Mouse (Mus musculus) MEL (cell line): ENCODE measurements at regions not wholly inside any gene's neighbourhood (a gene's known extent, or its start where the extent isn't known, plus 50 kb on each side); places are given as distances from the start of the nearest gene placed in this dataset.

Experiments
- DNase-seq: peaks from one replicate; pipeline ENCODE4 v3.0.0; 2011; ENCODE audit warnings: low read depth, low spot score
- H3K27ac ChIP-seq: 2 replicates; pipeline ENCODE4 v1.5.1; 2012; ENCODE audit warnings: low read depth, mild to moderate bottlenecking, control low read depth, low read length, moderate library complexity; ENCODE audit not compliant: control insufficient read depth
- H3K27me3 ChIP-seq, 2 experiments: fragments of 150-350 bp in 1 of 2; sonication (generic) in 1 of 2; 2 replicates each; pipeline ENCODE4 v1.6.1; 2012; ENCODE audit warnings: low read length in 2 of 2, mild to moderate bottlenecking in 2 of 2, improper control_type of control experiment in 1 of 2, moderate library complexity in 1 of 2; ENCODE audit not compliant: insufficient read depth in 2 of 2, control insufficient read depth in 1 of 2
- H3K36me3 ChIP-seq, 2 experiments: 2 replicates each; pipeline ENCODE4 v1.6.1; 2012 to 2014; ENCODE audit warnings: low read length in 2 of 2, improper control_type of control experiment in 1 of 2, inconsistent platforms in 1 of 2, mild to moderate bottlenecking in 1 of 2; ENCODE audit not compliant: insufficient read depth in 2 of 2, control insufficient read depth in 1 of 2
- H3K4me1 ChIP-seq, 2 experiments: fragments of 150-350 bp in 1 of 2; sonication (generic) in 1 of 2; 2 replicates each; pipeline ENCODE4 v1.6.1; 2012; ENCODE audit warnings: low read length in 2 of 2, improper control_type of control experiment in 1 of 2, mild to moderate bottlenecking in 1 of 2; ENCODE audit not compliant: insufficient read depth in 2 of 2, control insufficient read depth in 1 of 2
- H3K4me3 ChIP-seq, 2 experiments: fragments of 150-350 bp in 1 of 2; sonication (generic) in 1 of 2; 2 replicates each; pipeline ENCODE4 v1.5.1; 2012; ENCODE audit warnings: low read depth in 2 of 2, low read length in 2 of 2, mild to moderate bottlenecking in 2 of 2, moderate library complexity in 2 of 2, control low read depth in 1 of 2, improper control_type of control experiment in 1 of 2; ENCODE audit not compliant: control insufficient read depth in 1 of 2, insufficient read depth in 1 of 2
- H3K79me2 ChIP-seq: 2 replicates; pipeline ENCODE4 v1.6.1; 2012; ENCODE audit warnings: mild to moderate bottlenecking, low read length, moderate library complexity; ENCODE audit not compliant: control insufficient read depth, poor library complexity, insufficient read depth
- H3K9ac ChIP-seq: 2 replicates; pipeline ENCODE4 v1.6.1; 2012; ENCODE audit warnings: low read depth, mild to moderate bottlenecking, control low read depth, low read length, moderate library complexity; ENCODE audit not compliant: control insufficient read depth, poor library complexity, severe bottlenecking
- H3K9me3 ChIP-seq: fragments of 150-350 bp; sonication (generic); replicated peaks from 2 replicates; pipeline ENCODE4 v1.6.1; 2012; ENCODE audit warnings: mild to moderate bottlenecking, low read length, improper control_type of control experiment, moderate library complexity; ENCODE audit not compliant: insufficient read depth
- BHLHE40 ChIP-seq: IDR thresholded peaks from 2 replicates; pipeline ENCODE4 v1.6.1; 2012; ENCODE audit warnings: low read depth, mild to moderate bottlenecking, inconsistent platforms, low read length, improper control_type of control experiment, borderline replicate concordance
- CHD1 ChIP-seq: IDR thresholded peaks from 2 replicates; pipeline ENCODE4 v1.6.1; 2012; ENCODE audit warnings: low read depth, mild to moderate bottlenecking, inconsistent platforms, low read length, improper control_type of control experiment
- CHD2 ChIP-seq: IDR thresholded peaks from 2 replicates; pipeline ENCODE4 v1.6.1; 2011; ENCODE audit warnings: low read length, improper control_type of control experiment
- CTCF ChIP-seq, 3 experiments: IDR thresholded peaks in 2 of 3; conservative IDR thresholded peaks in 1 of 3; 2 replicates each; pipeline ENCODE4 v1.5.1; 2011 to 2012; ENCODE audit warnings: low read length in 3 of 3, low read depth in 2 of 3, mild to moderate bottlenecking in 2 of 3, improper control_type of control experiment in 1 of 3, inconsistent platforms in 1 of 3, mixed read lengths in 1 of 3, moderate library complexity in 1 of 3; ENCODE audit not compliant: control insufficient read depth in 1 of 3, insufficient read depth in 1 of 3, poor library complexity in 1 of 3, severe bottlenecking in 1 of 3
- E2F4 ChIP-seq: IDR thresholded peaks from 2 replicates; pipeline ENCODE4 v1.6.1; 2011; ENCODE audit warnings: low read depth, low read length, improper control_type of control experiment, borderline replicate concordance
- EP300 ChIP-seq, 2 experiments: IDR thresholded peaks; 2 replicates each; pipeline ENCODE4 v1.6.1; 2011; ENCODE audit warnings: improper control_type of control experiment in 2 of 2, low read length in 2 of 2, low read depth in 1 of 2, mild to moderate bottlenecking in 1 of 2
- ETS1 ChIP-seq: IDR thresholded peaks from 2 replicates; pipeline ENCODE4 v1.6.1; 2012; ENCODE audit warnings: low read depth, mild to moderate bottlenecking, inconsistent platforms, low read length, improper control_type of control experiment, moderate library complexity
- GATA1 ChIP-seq: IDR thresholded peaks from 2 replicates; pipeline ENCODE4 v1.6.1; 2011; ENCODE audit warnings: low read depth, low read length, improper control_type of control experiment
- HCFC1 ChIP-seq: IDR thresholded peaks from 2 replicates; pipeline ENCODE4 v1.6.1; 2012; ENCODE audit warnings: low read depth, mild to moderate bottlenecking, inconsistent platforms, low read length, improper control_type of control experiment, moderate library complexity
- JUND ChIP-seq: IDR thresholded peaks from 2 replicates; pipeline ENCODE4 v1.6.1; 2011; ENCODE audit warnings: low read depth, mild to moderate bottlenecking, improper control_type of control experiment, low read length
- MAX ChIP-seq: IDR thresholded peaks from 2 replicates; pipeline ENCODE4 v1.6.1; 2011; ENCODE audit warnings: low read length, improper control_type of control experiment
- MEF2A ChIP-seq: IDR thresholded peaks from 2 replicates; pipeline ENCODE4 v1.6.1; 2014; ENCODE audit warnings: low read depth, mild to moderate bottlenecking, inconsistent platforms, low read length, improper control_type of control experiment; ENCODE audit not compliant: poor library complexity, insufficient replicate concordance, severe bottlenecking; ENCODE audit errors: extremely low read depth
- MXI1 ChIP-seq: IDR thresholded peaks from 2 replicates; pipeline ENCODE4 v1.6.1; 2011; ENCODE audit warnings: mild to moderate bottlenecking, low read depth, low read length, improper control_type of control experiment
- MYB ChIP-seq: IDR thresholded peaks from 2 replicates; pipeline ENCODE4 v1.6.1; 2011; ENCODE audit warnings: mild to moderate bottlenecking, low read depth, low read length, improper control_type of control experiment
- NELFE ChIP-seq: IDR thresholded peaks from 2 replicates; pipeline ENCODE4 v1.6.1; 2011; ENCODE audit warnings: low read depth, low read length, improper control_type of control experiment
- POLR2A ChIP-seq, 2 experiments: IDR thresholded peaks; 2 replicates each; pipeline ENCODE4 v1.6.1; 2011 to 2012; ENCODE audit warnings: low read length in 2 of 2, mild to moderate bottlenecking in 2 of 2, control low read depth in 1 of 2, improper control_type of control experiment in 1 of 2, low read depth in 1 of 2, moderate library complexity in 1 of 2; ENCODE audit not compliant: control insufficient read depth in 1 of 2, insufficient read depth in 1 of 2, poor library complexity in 1 of 2
- POLR2AphosphoS2 ChIP-seq: IDR thresholded peaks from 2 replicates; pipeline ENCODE4 v1.6.1; 2011; ENCODE audit warnings: low read length, improper control_type of control experiment
- POLR2AphosphoS5 ChIP-seq: IDR thresholded peaks from 2 replicates; pipeline ENCODE4 v1.6.1; 2012; ENCODE audit warnings: low read depth, borderline replicate concordance, mild to moderate bottlenecking, inconsistent platforms, low read length, moderate library complexity, mixed read lengths
- RAD21 ChIP-seq: IDR thresholded peaks from 2 replicates; pipeline ENCODE4 v1.6.1; 2011; ENCODE audit warnings: mild to moderate bottlenecking, low read depth, low read length, improper control_type of control experiment
- RCOR1 ChIP-seq: IDR thresholded peaks from 2 replicates; pipeline ENCODE4 v1.6.1; 2012; ENCODE audit warnings: low read depth, mild to moderate bottlenecking, inconsistent platforms, low read length, improper control_type of control experiment
- TAL1 ChIP-seq: IDR thresholded peaks from 2 replicates; pipeline ENCODE4 v1.6.1; 2012; ENCODE audit warnings: mild to moderate bottlenecking, inconsistent platforms, low read length, moderate library complexity, mixed read lengths
- TBP ChIP-seq: IDR thresholded peaks from 2 replicates; pipeline ENCODE4 v1.8.0; 2011; ENCODE audit warnings: low read depth, low read length, improper control_type of control experiment
- USF2 ChIP-seq, 2 experiments: IDR thresholded peaks; 2 replicates each; pipeline ENCODE4 v1.6.1; 2011 to 2012; ENCODE audit warnings: improper control_type of control experiment in 2 of 2, low read length in 2 of 2, borderline replicate concordance in 1 of 2, inconsistent platforms in 1 of 2, low read depth in 1 of 2, mild to moderate bottlenecking in 1 of 2; ENCODE audit not compliant: insufficient read depth in 1 of 2
- ZC3H11A ChIP-seq: IDR thresholded peaks from 2 replicates; pipeline ENCODE4 v1.6.1; 2012; ENCODE audit warnings: low read depth, mild to moderate bottlenecking, inconsistent platforms, low read length, improper control_type of control experiment
- ZKSCAN1 ChIP-seq: IDR thresholded peaks from 2 replicates; pipeline ENCODE4 v1.6.1; 2012; ENCODE audit warnings: low read depth, mild to moderate bottlenecking, inconsistent platforms, low read length, improper control_type of control experiment, moderate library complexity
- ZMIZ1 ChIP-seq: IDR thresholded peaks from 2 replicates; pipeline ENCODE4 v1.6.1; 2012; ENCODE audit warnings: low read depth, mild to moderate bottlenecking, inconsistent platforms, low read length, improper control_type of control experiment, moderate library complexity

DNA sequence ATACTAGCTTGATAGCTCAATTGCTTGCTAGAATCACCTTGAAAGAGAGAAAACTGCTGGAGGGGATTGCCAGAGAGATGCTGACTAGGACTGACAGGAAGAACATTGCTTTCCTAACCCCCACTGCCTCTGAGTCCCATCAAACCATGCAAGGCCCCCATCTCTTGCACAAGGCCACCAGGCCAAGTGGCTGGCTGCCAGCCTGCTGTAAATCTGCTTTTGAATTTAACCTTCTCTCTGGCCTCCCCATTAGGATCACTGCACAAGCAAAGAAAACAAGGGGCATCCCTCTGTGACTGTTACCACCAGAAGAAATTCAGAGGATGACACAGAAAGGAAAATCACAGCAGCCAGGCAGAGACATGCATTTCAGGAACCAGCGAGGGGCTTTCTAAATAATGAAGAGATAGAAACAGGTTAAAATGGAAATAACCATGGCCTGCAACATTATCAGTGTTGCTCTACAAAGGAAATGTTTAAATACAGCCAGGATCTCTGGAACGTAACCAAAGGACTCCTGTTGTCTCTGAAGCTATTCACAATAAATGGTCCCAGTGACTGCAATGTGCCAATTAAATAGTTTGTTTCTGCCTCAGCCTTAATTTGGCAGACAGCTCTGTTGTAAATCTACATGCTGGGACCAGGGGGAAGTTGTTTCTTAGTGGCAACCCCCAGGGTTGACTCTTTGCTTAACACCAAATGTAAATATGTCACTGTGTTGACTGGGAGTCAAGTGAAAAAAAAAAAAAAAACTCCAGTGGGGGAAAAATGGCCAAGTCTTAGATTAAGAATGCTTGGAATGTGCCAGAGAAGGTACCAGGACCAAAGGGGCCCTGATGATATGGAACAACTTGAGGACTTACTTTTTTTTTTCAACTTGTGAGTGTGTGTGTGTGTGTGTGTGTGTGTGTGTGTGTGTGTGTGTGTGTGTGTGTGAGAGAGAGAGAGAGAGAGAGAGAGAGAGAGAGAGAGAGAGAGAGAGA, 233.9 kb upstream of the Epha4 start:
- no peaks in the 10 kb centered on the region for H3K9me3 ChIP-seq
- TF ChIP-seq TBP (no peak), GATA1 (no peak), JUND (no peak), MXI1 (no peak), CHD2 (no peak), USF2 (IDR thresholded peaks at IDR 0.05; ENCODE audit: borderline replicate concordance in 1 of 2, insufficient read depth in 1 of 2, low read depth in 1 of 2, low read length in 2 of 2) (no peak), MEF2A (no peak), ZC3H11A (no peak), POLR2AphosphoS2 (no peak), MYB (no peak), HCFC1 (no peak), RAD21 (no peak), CHD1 (no peak), RCOR1 (no peak), ZMIZ1 (no peak), E2F4 (no peak)
- H3K79me2 ChIP-seq = no peaks in the 10 kb centered on the region
- no peaks in the 10 kb centered on the region for H3K36me3 ChIP-seq
- no peaks in the 10 kb centered on the region for H3K27me3 ChIP-seq
- no peak overlapping the region for H3K9ac ChIP-seq
- DNase-seq = no peak
- H3K4me1 ChIP-seq = no peaks in the 10 kb centered on the region
- no peak overlapping the region for H3K4me3 ChIP-seq
- H3K27ac ChIP-seq = no peak overlapping the region

GRCm38 (mm10) chr1:77732099-77732498, 217.2 kb upstream of the Epha4 start:
- no peaks in the 10 kb centered on the region for H3K9me3 ChIP-seq
- no peak overlapping the region for H3K27ac ChIP-seq
- H3K4me1 ChIP-seq = no peaks in the 10 kb centered on the region
- no peaks in the 10 kb centered on the region for H3K36me3 ChIP-seq
- no peak overlapping the region for H3K4me3 ChIP-seq
- H3K79me2 ChIP-seq = no peaks in the 10 kb centered on the region
- TF ChIP-seq ETS1 (no peak), EP300 (IDR thresholded peaks at IDR 0.05; ENCODE audit: low read depth in 1 of 2, low read length in 2 of 2) (no peak), E2F4 (no peak), CHD1 (no peak), MAX (no peak), TAL1 (no peak), RCOR1 (no peak), POLR2A (IDR thresholded peaks at IDR 0.05; ENCODE audit: control insufficient read depth in 1 of 2, insufficient read depth in 1 of 2, low read depth in 1 of 2, low read length in 2 of 2, poor library complexity in 1 of 2) (no peak), ZKSCAN1 (no peak), ZC3H11A (no peak), BHLHE40 (no peak), CTCF (IDR thresholded peaks at IDR 0.05 in 2 of 3, conservative IDR thresholded peaks at IDR 0.05 in 1 of 3; ENCODE audit: control insufficient read depth in 1 of 3, insufficient read depth in 1 of 3, low read depth in 2 of 3, low read length in 3 of 3, poor library complexity in 1 of 3, severe bottlenecking in 1 of 3) (no peak), MEF2A (no peak), POLR2AphosphoS5 (no peak), NELFE (no peak), POLR2AphosphoS2 (no peak)
- no peak overlapping the region for H3K9ac ChIP-seq
- no peaks in the 10 kb centered on the region for H3K27me3 ChIP-seq
- DNase-seq = no peak
